Mouse (Mus musculus): ENCODE results near the gene Ccdc24. TPM values are rescaled to one million over a fixed set of nuclear protein-coding genes. Genes with fewer than 3 reads are reported as not detected.

Gene Ccdc24
- polyA plus RNA-seq, 1 experiment from 2014 or later: 0.74 TPM

GRCm38 (mm10) chr4:117829260-117830123 lies 42.9 kb downstream of the Ccdc24 start:
- Histone ChIP-seq H3K9ac (peak overlapping the region; percentile 64), H3K36me3 (no peaks in the 10 kb centered on the region), H3K27me3 (replicated peaks) (peaks cover 3% of the 10 kb centered on the region), H3K9me3 (no peaks in the 10 kb centered on the region), H3K4me2 (peak overlapping the region; percentile 97), H3K4me1 (peaks cover 40% of the 10 kb centered on the region), H3K27ac (replicated peaks) (peak overlapping the region; percentile 65), H3K4me3 (peak overlapping the region; percentile 29)
- ATAC-seq (ENCODE audit: extremely low read depth, insufficient number of reproducible peaks, low FRiP score, low TSS enrichment): no peak
- WGBS: 5% methylated on average over 12 of the region's 12 CpGs

- Histone ChIP-seq H3K9ac (no peak overlapping the region), H3K27me3 (replicated peaks) (peaks cover 5% of the 10 kb centered on the region), H3K27ac (replicated peaks) (peak overlapping the region; percentile 65; the same call in 1 of the 2 replicates), H3K4me2 (0 out of 2 replicates have a peak overlapping the region, but pooled peaks have one; percentile 97), H3K9me3 (no peaks in the 10 kb centered on the region), H3K4me1 (peaks cover 35% of the 10 kb centered on the region), H3K4me3 (no peak overlapping the region), H3K36me3 (no peaks in the 10 kb centered on the region)
- WGBS: 62% methylated on average over 8 of the region's 8 CpGs
- no peak for ATAC-seq (ENCODE audit: extremely low read depth, insufficient number of reproducible peaks, low FRiP score, low TSS enrichment)
These were observed 43.7 kb downstream of the Ccdc24 start for GRCm38 (mm10) chr4:117828572-117829145.

- H3K27ac ChIP-seq (replicated peaks): no peak overlapping the region
- H3K4me2 ChIP-seq: no peak overlapping the region
- no peaks in the 10 kb centered on the region for H3K36me3 ChIP-seq
- ATAC-seq (ENCODE audit: extremely low read depth, insufficient number of reproducible peaks, low FRiP score, low TSS enrichment): no peak
- H3K9ac ChIP-seq: no peak overlapping the region
- H3K27me3 ChIP-seq (replicated peaks): no peaks in the 10 kb centered on the region; the same call in 1 of the 2 replicates
- no peaks in the 10 kb centered on the region for H3K9me3 ChIP-seq
- peaks cover 5% of the 10 kb centered on the region; the same call in 1 of the 2 replicates for H3K4me1 ChIP-seq
- 84% methylated on average over 10 of the region's 10 CpGs for WGBS
- H3K4me3 ChIP-seq: no peak overlapping the region
These were observed 54.3 kb downstream of the Ccdc24 start for GRCm38 (mm10) chr4:117818032-117818431.

- Histone ChIP-seq H3K4me1 (peaks cover 5% of the 10 kb centered on the region; the same call in 1 of the 2 replicates), H3K9ac (no peak overlapping the region), H3K27ac (replicated peaks) (no peak overlapping the region), H3K36me3 (no peaks in the 10 kb centered on the region), H3K9me3 (no peaks in the 10 kb centered on the region), H3K27me3 (replicated peaks) (no peaks in the 10 kb centered on the region), H3K4me2 (no peak overlapping the region), H3K4me3 (no peak overlapping the region)
- WGBS: 65% methylated on average over 5 of the region's 5 CpGs
- ATAC-seq (ENCODE audit: extremely low read depth, insufficient number of reproducible peaks, low FRiP score, low TSS enrichment): no peak
These were observed 55.6 kb downstream of the Ccdc24 start for GRCm38 (mm10) chr4:117816776-117817175.

Other genes starting within 250 kb of the Ccdc24 start
- gene Dmap1, start 190.3 kb downstream of the Ccdc24 start, polyA plus RNA-seq (2015; fragmentation: Nextera tagmentation; extraction: Ambion mirVana): 42.1 and 42.3 TPM in 2 replicates
- not detected in 2 replicates for gene Gm12845, start 148.1 kb downstream of the Ccdc24 start, polyA plus RNA-seq (2015; fragmentation: Nextera tagmentation; extraction: Ambion mirVana)
- not detected in 2 replicates for gene Klf17, start 106.9 kb downstream of the Ccdc24 start, polyA plus RNA-seq (2015; fragmentation: Nextera tagmentation; extraction: Ambion mirVana)
- 8.4 and 10.6 TPM in 2 replicates for gene Slc6a9, start 38.1 kb downstream of the Ccdc24 start, polyA plus RNA-seq (2015; fragmentation: Nextera tagmentation; extraction: Ambion mirVana)
- gene B4galt2, start 10.9 kb upstream of the Ccdc24 start, polyA plus RNA-seq (2015; fragmentation: Nextera tagmentation; extraction: Ambion mirVana): 13.5 and 13.9 TPM in 2 replicates
- 188 and 220 TPM in 2 replicates for gene Atp6v0b, start 14.8 kb upstream of the Ccdc24 start, polyA plus RNA-seq (2015; fragmentation: Nextera tagmentation; extraction: Ambion mirVana)
- 10.9 and 11.6 TPM in 2 replicates for gene Dph2, start 19.5 kb upstream of the Ccdc24 start, polyA plus RNA-seq (2015; fragmentation: Nextera tagmentation; extraction: Ambion mirVana)
- 40.3 and 41.2 TPM in 2 replicates for gene Ipo13, start 42.4 kb upstream of the Ccdc24 start, polyA plus RNA-seq (2015; fragmentation: Nextera tagmentation; extraction: Ambion mirVana)
- 0.66 and 0.98 TPM in 2 replicates for gene Artn, start 57.2 kb upstream of the Ccdc24 start, polyA plus RNA-seq (2015; fragmentation: Nextera tagmentation; extraction: Ambion mirVana)